Mouse (Mus musculus): ENCODE results near the gene Agpat4. TPM values are rescaled to one million over a fixed set of nuclear protein-coding genes. Genes with fewer than 3 reads are reported as not detected.

Gene Agpat4
- polyA plus RNA-seq, 1 experiment from 2014 or later = 65.7 TPM

GRCm38 (mm10) chr17:12155236-12155635 lies 36.7 kb downstream of the Agpat4 start:
- Histone ChIP-seq H3K9me3 (no peaks in the 10 kb centered on the region), H3K4me1 (0 out of 2 replicates have a peak, but pooled peaks cover 3% of the 10 kb centered on the region), H3K4me2 (no peak overlapping the region), H3K4me3 (no peak overlapping the region), H3K9ac (no peak overlapping the region), H3K27ac (no peak overlapping the region), H3K27me3 (replicated peaks) (no peaks in the 10 kb centered on the region), H3K36me3 (replicated peaks) (peaks cover 6% of the 10 kb centered on the region; the same call in 1 of the 2 replicates)
- no peak for ATAC-seq (replicated peaks)
- WGBS = 93% methylated on average over 6 of the region's 6 CpGs

GRCm38 (mm10) chr17:12155872-12156271 lies 37.4 kb downstream of the Agpat4 start:
- WGBS = 85% methylated on average over 4 of the region's 4 CpGs
- no peaks in the 10 kb centered on the region for H3K9me3 ChIP-seq
- no peak overlapping the region for H3K27ac ChIP-seq
- H3K36me3 ChIP-seq (replicated peaks) = peaks cover 6% of the 10 kb centered on the region; the same call in 1 of the 2 replicates
- no peak overlapping the region for H3K9ac ChIP-seq
- no peak overlapping the region for H3K4me2 ChIP-seq
- H3K4me1 ChIP-seq = 0 out of 2 replicates have a peak, but pooled peaks cover 3% of the 10 kb centered on the region
- H3K4me3 ChIP-seq = no peak overlapping the region
- H3K27me3 ChIP-seq (replicated peaks) = no peaks in the 10 kb centered on the region
- no peak for ATAC-seq (replicated peaks)

- no peak overlapping the region for H3K4me3 ChIP-seq
- H3K36me3 ChIP-seq (replicated peaks) = peaks cover 6% of the 10 kb centered on the region; the same call in 1 of the 2 replicates
- no peak overlapping the region for H3K27ac ChIP-seq
- H3K4me2 ChIP-seq = no peak overlapping the region
- ATAC-seq (replicated peaks) = no peak
- 76% methylated on average over 3 of the region's 3 CpGs for WGBS
- H3K9ac ChIP-seq = no peak overlapping the region
- H3K27me3 ChIP-seq (replicated peaks) = no peaks in the 10 kb centered on the region
- H3K4me1 ChIP-seq = 0 out of 2 replicates have a peak, but pooled peaks cover 3% of the 10 kb centered on the region
- no peaks in the 10 kb centered on the region for H3K9me3 ChIP-seq
Observed at GRCm38 (mm10) chr17:12156661-12157060, 38.2 kb downstream of the Agpat4 start.

- no peak overlapping the region for H3K27ac ChIP-seq
- no peak overlapping the region for H3K9ac ChIP-seq
- WGBS = 82% methylated on average over 2 of the region's 2 CpGs
- ATAC-seq (replicated peaks) = no peak
- 0 out of 2 replicates have a peak, but pooled peaks cover 6% of the 10 kb centered on the region for H3K36me3 ChIP-seq (replicated peaks)
- no peak overlapping the region for H3K4me2 ChIP-seq
- H3K9me3 ChIP-seq = no peaks in the 10 kb centered on the region
- H3K4me1 ChIP-seq = 0 out of 2 replicates have a peak, but pooled peaks cover 3% of the 10 kb centered on the region
- H3K4me3 ChIP-seq = no peak overlapping the region
- no peaks in the 10 kb centered on the region for H3K27me3 ChIP-seq (replicated peaks)
Observed at GRCm38 (mm10) chr17:12157203-12157602, 38.7 kb downstream of the Agpat4 start.

- no peak for ATAC-seq (replicated peaks)
- H3K9me3 ChIP-seq = no peaks in the 10 kb centered on the region
- H3K9ac ChIP-seq = no peak overlapping the region
- 89% methylated on average over 16 of the region's 16 CpGs for WGBS
- peaks cover 16% of the 10 kb centered on the region for H3K4me1 ChIP-seq
- H3K4me3 ChIP-seq = no peak overlapping the region
- no peaks in the 10 kb centered on the region for H3K27me3 ChIP-seq (replicated peaks)
- H3K36me3 ChIP-seq (replicated peaks) = no peaks in the 10 kb centered on the region
- no peak overlapping the region for H3K4me2 ChIP-seq
- no peak overlapping the region for H3K27ac ChIP-seq
Observed at GRCm38 (mm10) chr17:12159187-12160060, 40.9 kb downstream of the Agpat4 start.

- H3K27me3 ChIP-seq (replicated peaks) = no peaks in the 10 kb centered on the region
- H3K36me3 ChIP-seq (replicated peaks) = no peaks in the 10 kb centered on the region
- H3K4me3 ChIP-seq = no peak overlapping the region
- peaks cover 16% of the 10 kb centered on the region for H3K4me1 ChIP-seq
- no peak overlapping the region for H3K4me2 ChIP-seq
- H3K9me3 ChIP-seq = no peaks in the 10 kb centered on the region
- no peak overlapping the region for H3K27ac ChIP-seq
- 0 out of 2 replicates have a peak, but pooled peaks have one; percentile 30 for ATAC-seq (replicated peaks)
- no peak overlapping the region for H3K9ac ChIP-seq
- WGBS = 91% methylated on average over 5 of the region's 5 CpGs
Observed at GRCm38 (mm10) chr17:12160061-12160421, 41.5 kb downstream of the Agpat4 start.

- ATAC-seq (replicated peaks) = no peak
- Histone ChIP-seq H3K27ac (no peak overlapping the region), H3K9me3 (no peaks in the 10 kb centered on the region), H3K9ac (no peak overlapping the region), H3K36me3 (replicated peaks) (no peaks in the 10 kb centered on the region), H3K27me3 (replicated peaks) (no peaks in the 10 kb centered on the region), H3K4me2 (no peak overlapping the region), H3K4me1 (peaks cover 16% of the 10 kb centered on the region), H3K4me3 (no peak overlapping the region)
- WGBS = 100% methylated on average over 2 of the region's 2 CpGs
Observed at GRCm38 (mm10) chr17:12160540-12160939, 42.0 kb downstream of the Agpat4 start.

- Histone ChIP-seq H3K4me3 (no peak overlapping the region), H3K4me1 (peaks cover 16% of the 10 kb centered on the region), H3K36me3 (replicated peaks) (no peaks in the 10 kb centered on the region), H3K27ac (no peak overlapping the region), H3K4me2 (no peak overlapping the region), H3K27me3 (replicated peaks) (no peaks in the 10 kb centered on the region), H3K9me3 (no peaks in the 10 kb centered on the region), H3K9ac (no peak overlapping the region)
- WGBS = 91% methylated on average over 13 of the region's 13 CpGs
- ATAC-seq (replicated peaks) = no peak
Observed at GRCm38 (mm10) chr17:12160984-12161764, 42.7 kb downstream of the Agpat4 start.

GRCm38 (mm10) chr17:12161877-12162276 lies 43.4 kb downstream of the Agpat4 start:
- Histone ChIP-seq H3K27ac (no peak overlapping the region), H3K4me3 (no peak overlapping the region), H3K36me3 (replicated peaks) (no peaks in the 10 kb centered on the region), H3K9me3 (no peaks in the 10 kb centered on the region), H3K4me2 (no peak overlapping the region), H3K9ac (no peak overlapping the region), H3K4me1 (peaks cover 13% of the 10 kb centered on the region), H3K27me3 (replicated peaks) (no peaks in the 10 kb centered on the region)
- 91% methylated on average over 7 of the region's 7 CpGs for WGBS
- ATAC-seq (replicated peaks) = no peak

- Histone ChIP-seq H3K9ac (no peak overlapping the region), H3K4me3 (no peak overlapping the region), H3K27ac (no peak overlapping the region), H3K36me3 (replicated peaks) (no peaks in the 10 kb centered on the region), H3K9me3 (no peaks in the 10 kb centered on the region), H3K27me3 (replicated peaks) (no peaks in the 10 kb centered on the region), H3K4me2 (no peak overlapping the region), H3K4me1 (peaks cover 14% of the 10 kb centered on the region)
- 82% methylated on average over 4 of the region's 4 CpGs for WGBS
- no peak for ATAC-seq (replicated peaks)
Observed at GRCm38 (mm10) chr17:12162824-12163223, 44.3 kb downstream of the Agpat4 start.

GRCm38 (mm10) chr17:12163403-12163802 lies 44.9 kb downstream of the Agpat4 start:
- no peak overlapping the region for H3K27ac ChIP-seq
- H3K27me3 ChIP-seq (replicated peaks) = no peaks in the 10 kb centered on the region
- H3K4me3 ChIP-seq = no peak overlapping the region
- no peaks in the 10 kb centered on the region for H3K36me3 ChIP-seq (replicated peaks)
- H3K4me2 ChIP-seq = no peak overlapping the region
- no peak overlapping the region for H3K9ac ChIP-seq
- WGBS = 54% methylated on average over 13 of the region's 13 CpGs
- ATAC-seq (replicated peaks) = no peak
- peaks cover 19% of the 10 kb centered on the region for H3K4me1 ChIP-seq
- no peaks in the 10 kb centered on the region for H3K9me3 ChIP-seq

- ATAC-seq (replicated peaks) = no peak
- Histone ChIP-seq H3K9ac (no peak overlapping the region), H3K4me2 (no peak overlapping the region), H3K27me3 (replicated peaks) (no peaks in the 10 kb centered on the region), H3K4me3 (no peak overlapping the region), H3K9me3 (no peaks in the 10 kb centered on the region), H3K27ac (no peak overlapping the region), H3K4me1 (peaks cover 24% of the 10 kb centered on the region), H3K36me3 (replicated peaks) (no peaks in the 10 kb centered on the region)
- WGBS = 70% methylated on average over 7 of the region's 7 CpGs
Observed at GRCm38 (mm10) chr17:12163903-12164302, 45.4 kb downstream of the Agpat4 start.
